Mouse (Mus musculus) ES-E14 (cell line): ENCODE data around the gene Dhrs7b. TPM values are rescaled to one million over a fixed set of nuclear protein-coding genes. Genes with fewer than 3 reads are reported as not detected.

Experiments
- DNase-seq: peaks from one replicate; pipeline ENCODE4 v3.0.0-alpha.2; 2013; ENCODE audit warnings: low read depth, low spot score
- H3K27ac ChIP-seq: 2 replicates; pipeline ENCODE4 v1.5.1; 2012; ENCODE audit warnings: low read depth, mild to moderate bottlenecking, low read length, moderate library complexity, mixed read lengths; ENCODE audit not compliant: poor library complexity, insufficient read depth, severe bottlenecking
- H3K36me3 ChIP-seq: 2 replicates; pipeline ENCODE4 v1.6.1; 2012; ENCODE audit warnings: mild to moderate bottlenecking, low read length, moderate library complexity, mixed read lengths; ENCODE audit not compliant: control insufficient read depth, poor library complexity, insufficient read depth, severe bottlenecking
- H3K4me1 ChIP-seq, 2 experiments: fragments of 150-350 bp in 1 of 2; sonication (generic) in 1 of 2; 2 replicates each; pipeline ENCODE4 v1.6.1; 2012; ENCODE audit warnings: low read length in 2 of 2, mild to moderate bottlenecking in 1 of 2, mixed read lengths in 1 of 2; ENCODE audit not compliant: control insufficient read depth in 2 of 2, insufficient read depth in 2 of 2, poor library complexity in 1 of 2
- H3K4me3 ChIP-seq, 2 experiments: fragments of 150-350 bp in 1 of 2; sonication (generic) in 1 of 2; 2 replicates each; pipeline ENCODE4 v1.5.1; 2012; ENCODE audit warnings: low read length in 2 of 2, low read depth in 1 of 2, mild to moderate bottlenecking in 1 of 2, mixed read lengths in 1 of 2; ENCODE audit not compliant: insufficient read depth in 1 of 2, poor library complexity in 1 of 2, severe bottlenecking in 1 of 2
- H3K9ac ChIP-seq: 2 replicates; pipeline ENCODE4 v1.6.1; 2012; ENCODE audit warnings: low read depth, mild to moderate bottlenecking, low read length, mixed read lengths; ENCODE audit not compliant: poor library complexity, insufficient read depth, severe bottlenecking
- H3K9me3 ChIP-seq: fragments of 150-350 bp; sonication (generic); 2 replicates; pipeline ENCODE4 v1.6.1; 2012; ENCODE audit warnings: low read depth, mild to moderate bottlenecking, low read length; ENCODE audit not compliant: control insufficient read depth, insufficient read depth
- CHD2 ChIP-seq: IDR thresholded peaks from 2 replicates; pipeline ENCODE4 v1.6.1; 2014; ENCODE audit warnings: mild to moderate bottlenecking, low read depth, low read length, inconsistent platforms
- HCFC1 ChIP-seq: IDR thresholded peaks from 2 replicates; pipeline ENCODE4 v1.6.1; 2012; ENCODE audit warnings: low read length, inconsistent platforms, borderline replicate concordance; ENCODE audit not compliant: insufficient read depth
- MAFK ChIP-seq: IDR thresholded peaks from 2 replicates; pipeline ENCODE4 v1.6.1; 2014; ENCODE audit warnings: mild to moderate bottlenecking, low read depth, low read length, inconsistent platforms; ENCODE audit not compliant: insufficient read depth
- ZC3H11A ChIP-seq: IDR thresholded peaks from 2 replicates; pipeline ENCODE4 v1.6.1; 2012; ENCODE audit warnings: low read depth, mild to moderate bottlenecking, inconsistent platforms, low read length, borderline replicate concordance
- ZNF384 ChIP-seq: IDR thresholded peaks from 2 replicates; pipeline ENCODE4 v1.6.1; 2012; ENCODE audit warnings: low read depth, low read length, inconsistent platforms
- in situ Hi-C, 2 experiments: fragments of 600-800 bp; cut with MboI; formaldehyde crosslinking; loops; one replicate each; pipeline ENCODE4 v1.15.1; 2025; ENCODE audit warnings: low sequenced_read_pairs in 2 of 2, inconsistent platforms in 1 of 2; ENCODE audit not compliant: unreplicated experiment in 2 of 2
- total RNA-seq: library from RNA; depleted of rRNA; stranded (reverse); fragments of 300-350 nt; gene quantifications from 2 replicates; pipeline ENCODE4 v1.2.3, GENCODE M21; 2012

Gene Dhrs7b
- total RNA-seq, 1 experiment: 102 TPM

GRCm38 (mm10) chr11:60871409-60871808, 41.0 kb downstream of the Dhrs7b start:
- no peak overlapping the region for H3K27ac ChIP-seq
- H3K36me3 ChIP-seq: peaks cover 20% of the 10 kb centered on the region
- no peaks in the 10 kb centered on the region for H3K9me3 ChIP-seq
- peaks cover 3 to 12% of the 10 kb centered on the region in 2 experiments; a peak in 3 of 4 replicates for H3K4me1 ChIP-seq
- DNase-seq: no peak
- no peak overlapping the region for H3K4me3 ChIP-seq
- in situ Hi-C loops: no loop called here
- TF ChIP-seq ZC3H11A (no peak), CHD2 (no peak), MAFK (no peak), ZNF384 (no peak), HCFC1 (no peak)
- H3K9ac ChIP-seq: no peak overlapping the region

- Histone ChIP-seq H3K9ac (no peak overlapping the region), H3K27ac (no peak overlapping the region), H3K36me3 (peaks cover 20% of the 10 kb centered on the region), H3K4me1 (peaks cover 5 to 13% of the 10 kb centered on the region in 2 experiments; a peak in 2 of 4 replicates), H3K9me3 (no peaks in the 10 kb centered on the region), H3K4me3 (no peak overlapping the region)
- in situ Hi-C loops: no loop called here
- no peak for TF ChIP-seq MAFK
- no peak for TF ChIP-seq HCFC1
- no peak for TF ChIP-seq ZC3H11A
- TF ChIP-seq CHD2: no peak
- TF ChIP-seq ZNF384: no peak
- no peak for DNase-seq
Measured at GRCm38 (mm10) chr11:60873101-60873500, 42.7 kb downstream of the Dhrs7b start.

DNA sequence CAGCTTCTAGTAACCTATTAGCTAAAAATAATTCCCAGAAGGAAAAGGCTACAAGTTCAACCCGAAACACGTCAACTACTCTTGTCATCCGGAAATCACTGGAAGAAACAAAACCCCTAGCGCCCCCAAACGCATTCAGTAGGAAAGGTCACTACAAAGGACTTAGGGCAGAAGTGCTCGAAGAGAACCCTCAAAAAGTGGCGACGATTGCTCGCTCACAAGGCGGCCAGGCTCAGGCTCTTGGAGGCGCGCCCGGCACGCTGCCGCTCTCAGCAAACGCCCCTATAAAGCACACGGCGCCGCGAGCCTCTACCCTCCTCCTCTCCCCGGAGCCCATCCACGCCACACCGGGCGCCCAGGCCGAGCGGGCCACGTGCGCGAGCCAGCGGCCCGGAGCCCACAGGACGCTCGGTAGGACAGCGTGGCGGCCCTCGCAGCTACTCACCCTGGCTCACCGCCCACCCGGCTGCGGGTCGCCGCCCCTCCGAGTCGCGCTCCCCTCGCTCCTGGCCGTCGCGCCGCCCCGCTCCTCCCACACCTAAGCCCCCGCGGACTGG, 47.7 kb downstream of the Dhrs7b start:
- Histone ChIP-seq H3K36me3 (peaks cover 16% of the 10 kb centered on the region), H3K9ac (peak overlapping the region; percentile 100), H3K27ac (peak overlapping the region; percentile 95), H3K4me3 (peak overlapping the region; percentile 86 to 100), H3K9me3 (no peaks in the 10 kb centered on the region), H3K4me1 (peaks cover 8 to 11% of the 10 kb centered on the region in 2 experiments; a peak in 2 of 4 replicates)
- DNase-seq: no peak
- in situ Hi-C loops: no loop called here
- no peak for TF ChIP-seq ZNF384
- TF ChIP-seq MAFK: no peak
- no peak for TF ChIP-seq CHD2
- TF ChIP-seq ZC3H11A: no peak
- TF ChIP-seq HCFC1: no peak

DNA sequence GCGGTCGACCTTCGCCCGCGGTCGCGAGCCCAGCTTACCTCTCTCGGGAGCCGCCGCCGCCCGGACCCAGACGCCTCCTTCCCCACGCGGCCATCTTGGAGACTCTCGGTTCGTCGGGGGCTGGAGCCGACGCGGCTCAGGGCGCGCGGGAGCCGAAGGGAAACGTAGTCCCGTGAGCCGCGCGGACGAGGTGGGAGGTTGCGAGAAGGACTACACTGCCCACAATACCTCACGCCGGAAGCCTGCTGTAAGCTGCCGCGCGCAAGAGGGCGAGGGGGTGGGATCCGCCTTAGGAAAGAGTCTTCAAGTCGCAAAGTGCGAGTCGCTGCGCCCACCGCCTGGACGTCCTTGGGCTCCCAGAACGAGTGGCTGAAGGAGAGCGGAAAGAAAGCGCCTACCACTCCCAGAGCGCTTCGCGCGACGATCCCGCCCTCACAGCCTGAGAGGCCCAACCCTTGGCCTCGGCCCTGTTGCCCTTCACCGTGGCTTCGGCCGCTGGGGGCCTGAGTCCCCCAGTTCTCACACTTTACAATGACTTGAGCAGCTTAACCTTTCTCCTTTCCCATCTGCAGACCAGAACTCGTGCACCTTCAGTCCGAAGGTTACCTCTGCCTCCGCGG, 48.4 kb downstream of the Dhrs7b start, which contains the start of gene Tmem11:
TSS of gene Tmem11 (minus strand) at position 598 of the 620 bp plus-strand sequence.
- peak within 1 kb of the TSS; percentile 100 for H3K9ac ChIP-seq
- H3K36me3 ChIP-seq: peaks cover 16% of the 10 kb centered on the region
- peak; percentile 97 for DNase-seq
- TF ChIP-seq HCFC1 (peak; percentile 97), ZC3H11A (no peak)
- in situ Hi-C loops: no loop called here
- no peaks in the 10 kb centered on the region for H3K9me3 ChIP-seq
- peak within 1 kb of the TSS; percentile 95 for H3K27ac ChIP-seq
- peaks cover 8 to 11% of the 10 kb centered on the region in 2 experiments; a peak in 2 of 4 replicates for H3K4me1 ChIP-seq
- H3K4me3 ChIP-seq: peak within 1 kb of the TSS; percentile 86 to 100
